Mouse (Mus musculus): Measurements from ENCODE around the gene Itprid1. TPM values are rescaled to one million over a fixed set of nuclear protein-coding genes. Genes with fewer than 3 reads are reported as not detected.

The Itprid1 gene
- polyA plus RNA-seq, 1 experiment from 2014 or later, result 0.04 TPM

Other genes with a start within 250 kb of the Itprid1 start
- gene Neurod6, start 155.6 kb upstream of the Itprid1 start, polyA plus RNA-seq (2016; fragmentation: Nextera tagmentation; extraction: Ambion mirVana), result not detected in 2 replicates
- not detected in 2 replicates for gene Ppp1r17, start 180.6 kb downstream of the Itprid1 start, polyA plus RNA-seq (2016; fragmentation: Nextera tagmentation; extraction: Ambion mirVana)

All from limb, embryonic 10.5 days (tissue).